Mouse (Mus musculus): Measurements from ENCODE around the gene Vamp5. TPM values are rescaled to one million over a fixed set of nuclear protein-coding genes. Genes with fewer than 3 reads are reported as not detected.

The Vamp5 gene
- polyA plus RNA-seq (2015; fragmentation: Nextera tagmentation; extraction: Ambion mirVana), result 80.5 and 83.3 TPM in 2 replicates

- TF ChIP-seq CTCF (IDR thresholded peaks at IDR 0.05) (peak; percentile 64), EP300 (IDR thresholded peaks at IDR 0.05) (peak; percentile 26; the same call in 1 of the 2 replicates)
- peak within 1 kb of the TSS; percentile 91 for H3K27ac ChIP-seq (ENCODE audit: low read length)
- H3K9me3 ChIP-seq (ENCODE audit: low read length), result no peaks in the 10 kb centered on the region
- no peaks in the 10 kb centered on the region for H3K27me3 ChIP-seq (replicated peaks; ENCODE audit: insufficient read depth, low read length)
- H3K4me3 ChIP-seq (ENCODE audit: low read depth, low read length), result peak within 1 kb of the TSS; percentile 64
- under 1% methylated on average over 48 of the region's 49 CpGs for WGBS
- ATAC-seq (peak; percentile 94), DNase-seq (ENCODE audit: low spot score) (peak; percentile 94)
- no peaks in the 10 kb centered on the region for H3K4me1 ChIP-seq (ENCODE audit: insufficient read depth, low read depth, low read length)
- peaks cover 7% of the 10 kb centered on the region; the same call in 1 of the 2 replicates for H3K36me3 ChIP-seq (ENCODE audit: insufficient read depth, low read length)
- H3K4me2 ChIP-seq (replicated peaks; ENCODE audit: low read depth, low read length), result peak within 1 kb of the TSS; percentile 72
- peak within 1 kb of the TSS; percentile 64 for H3K9ac ChIP-seq (replicated peaks; ENCODE audit: low read depth)
Measured at GRCm38 (mm10) chr6:72380131-72380770, at the start of gene Vamp5. Gene Vamp5 (minus strand): TSS chr6:72380468.

GRCm38 (mm10) chr6:72429061-72429842 lies 49.0 kb upstream of the Vamp5 start:
- Histone ChIP-seq H3K27ac (ENCODE audit: low read length) (no peak overlapping the region), H3K27me3 (replicated peaks; ENCODE audit: insufficient read depth, low read length) (no peaks in the 10 kb centered on the region), H3K9me3 (ENCODE audit: low read length) (no peaks in the 10 kb centered on the region), H3K4me2 (replicated peaks; ENCODE audit: low read depth, low read length) (no peak overlapping the region), H3K4me1 (ENCODE audit: insufficient read depth, low read depth, low read length) (no peaks in the 10 kb centered on the region), H3K9ac (replicated peaks; ENCODE audit: low read depth) (no peak overlapping the region), H3K36me3 (ENCODE audit: insufficient read depth, low read length) (peaks cover 22% of the 10 kb centered on the region), H3K4me3 (ENCODE audit: low read depth, low read length) (no peak overlapping the region)
- DNase-seq (ENCODE audit: low spot score) (peak; percentile 6), ATAC-seq (no peak)
- TF ChIP-seq EP300 (IDR thresholded peaks at IDR 0.05), result no peak
- TF ChIP-seq CTCF (IDR thresholded peaks at IDR 0.05), result no peak
- 78% methylated on average over 21 of the region's 21 CpGs for WGBS

GRCm38 (mm10) chr6:72428036-72428435 lies 47.8 kb upstream of the Vamp5 start:
- no peaks in the 10 kb centered on the region for H3K9me3 ChIP-seq (ENCODE audit: low read length)
- no peaks in the 10 kb centered on the region for H3K27me3 ChIP-seq (replicated peaks; ENCODE audit: insufficient read depth, low read length)
- no peaks in the 10 kb centered on the region for H3K4me1 ChIP-seq (ENCODE audit: insufficient read depth, low read depth, low read length)
- no peak overlapping the region for H3K4me2 ChIP-seq (replicated peaks; ENCODE audit: low read depth, low read length)
- H3K36me3 ChIP-seq (ENCODE audit: insufficient read depth, low read length), result peaks cover 25% of the 10 kb centered on the region
- WGBS, result 29% methylated on average over 8 of the region's 8 CpGs
- H3K27ac ChIP-seq (ENCODE audit: low read length), result no peak overlapping the region
- TF ChIP-seq CTCF (IDR thresholded peaks at IDR 0.05) (peak; percentile 92), EP300 (IDR thresholded peaks at IDR 0.05) (no peak)
- DNase-seq (ENCODE audit: low spot score) (peak; percentile 83), ATAC-seq (peak; percentile 85)
- no peak overlapping the region for H3K4me3 ChIP-seq (ENCODE audit: low read depth, low read length)
- H3K9ac ChIP-seq (replicated peaks; ENCODE audit: low read depth), result no peak overlapping the region

- no peak for ATAC-seq
- WGBS, result 89% methylated on average over 11 of the region's 11 CpGs
- H3K9me3 ChIP-seq (ENCODE audit: low read length), result no peaks in the 10 kb centered on the region
- no peak overlapping the region for H3K4me2 ChIP-seq (replicated peaks; ENCODE audit: low read depth, low read length)
- H3K36me3 ChIP-seq (ENCODE audit: insufficient read depth, low read length), result peaks cover 25% of the 10 kb centered on the region
- H3K27ac ChIP-seq (ENCODE audit: low read length), result no peak overlapping the region
- H3K27me3 ChIP-seq (replicated peaks; ENCODE audit: insufficient read depth, low read length), result no peaks in the 10 kb centered on the region
- no peak overlapping the region for H3K9ac ChIP-seq (replicated peaks; ENCODE audit: low read depth)
- TF ChIP-seq CTCF (IDR thresholded peaks at IDR 0.05), result no peak
- no peak for TF ChIP-seq EP300 (IDR thresholded peaks at IDR 0.05)
- DNase-seq (ENCODE audit: low spot score), result no peak
- H3K4me1 ChIP-seq (ENCODE audit: insufficient read depth, low read depth, low read length), result no peaks in the 10 kb centered on the region
- no peak overlapping the region for H3K4me3 ChIP-seq (ENCODE audit: low read depth, low read length)
Measured at GRCm38 (mm10) chr6:72425646-72426045, 45.4 kb upstream of the Vamp5 start.

- TF ChIP-seq EP300 (IDR thresholded peaks at IDR 0.05) (no peak), CTCF (IDR thresholded peaks at IDR 0.05) (no peak)
Measured at GRCm38 (mm10) chr6:72420901-72421300, 40.6 kb upstream of the Vamp5 start.

GRCm38 (mm10) chr6:72419806-72420205 lies 39.5 kb upstream of the Vamp5 start:
- Histone ChIP-seq H3K4me1 (ENCODE audit: insufficient read depth, low read depth, low read length) (peaks cover 3% of the 10 kb centered on the region; the same call in 1 of the 2 replicates), H3K27me3 (replicated peaks; ENCODE audit: insufficient read depth, low read length) (no peaks in the 10 kb centered on the region), H3K9me3 (ENCODE audit: low read length) (no peaks in the 10 kb centered on the region), H3K4me2 (replicated peaks; ENCODE audit: low read depth, low read length) (no peak overlapping the region), H3K27ac (ENCODE audit: low read length) (no peak overlapping the region), H3K4me3 (ENCODE audit: low read depth, low read length) (no peak overlapping the region), H3K36me3 (ENCODE audit: insufficient read depth, low read length) (peaks cover 22% of the 10 kb centered on the region), H3K9ac (replicated peaks; ENCODE audit: low read depth) (no peak overlapping the region)
- ATAC-seq (no peak), DNase-seq (ENCODE audit: low spot score) (no peak)
- TF ChIP-seq EP300 (IDR thresholded peaks at IDR 0.05) (no peak), CTCF (IDR thresholded peaks at IDR 0.05) (no peak)
- WGBS, result 87% methylated on average over 1 of the region's 1 CpGs

More at GRCm38 (mm10) chr6:72420901-72421300, 40.6 kb upstream of the Vamp5 start:
- H3K4me3 ChIP-seq (ENCODE audit: low read depth, low read length), result no peak overlapping the region
- WGBS, result 83% methylated on average over 10 of the region's 10 CpGs
- H3K9ac ChIP-seq (replicated peaks; ENCODE audit: low read depth), result no peak overlapping the region
- no peak overlapping the region for H3K27ac ChIP-seq (ENCODE audit: low read length)
- ATAC-seq (no peak), DNase-seq (ENCODE audit: low spot score) (no peak)
- H3K27me3 ChIP-seq (replicated peaks; ENCODE audit: insufficient read depth, low read length), result no peaks in the 10 kb centered on the region
- no peaks in the 10 kb centered on the region for H3K9me3 ChIP-seq (ENCODE audit: low read length)
- H3K4me1 ChIP-seq (ENCODE audit: insufficient read depth, low read depth, low read length), result no peaks in the 10 kb centered on the region
- peaks cover 25% of the 10 kb centered on the region for H3K36me3 ChIP-seq (ENCODE audit: insufficient read depth, low read length)
- H3K4me2 ChIP-seq (replicated peaks; ENCODE audit: low read depth, low read length), result no peak overlapping the region
